Mouse (Mus musculus) ES-Bruce4 (cell line): ENCODE data around the gene Kat6b. TPM values are rescaled to one million over a fixed set of nuclear protein-coding genes. Genes with fewer than 3 reads are reported as not detected.

Source experiments
- H3K27ac ChIP-seq: 2 replicates; pipeline ENCODE4 v1.5.1; 2012; ENCODE audit warnings: low read length, inconsistent platforms; ENCODE audit not compliant: insufficient read depth
- H3K27me3 ChIP-seq: 2 replicates; pipeline ENCODE4 v1.6.1; 2012; ENCODE audit warnings: mild to moderate bottlenecking, low read length, inconsistent platforms; ENCODE audit not compliant: control insufficient read depth, poor library complexity, insufficient read depth, severe bottlenecking
- H3K36me3 ChIP-seq: 2 replicates; pipeline ENCODE4 v1.6.1; 2012; ENCODE audit warnings: inconsistent platforms, mild to moderate bottlenecking, low read length, moderate library complexity; ENCODE audit not compliant: control insufficient read depth, poor library complexity, insufficient read depth, severe bottlenecking
- H3K4me1 ChIP-seq: one replicate; pipeline ENCODE4 v1.8.1; 2011; ENCODE audit warnings: low read length; ENCODE audit not compliant: control insufficient read depth, insufficient read depth
- H3K4me3 ChIP-seq: 2 replicates; pipeline ENCODE4 v1.5.1; 2011; ENCODE audit warnings: low read depth, mild to moderate bottlenecking, low read length
- H3K9ac ChIP-seq: 2 replicates; pipeline ENCODE4 v1.6.1; 2012; ENCODE audit warnings: low read depth, mild to moderate bottlenecking, inconsistent platforms; ENCODE audit not compliant: poor library complexity, severe bottlenecking
- H3K9me3 ChIP-seq: replicated peaks from 2 replicates; pipeline ENCODE4 v1.6.1; 2012; ENCODE audit warnings: mild to moderate bottlenecking, low read length, inconsistent platforms; ENCODE audit not compliant: control insufficient read depth, poor library complexity, insufficient read depth, severe bottlenecking
- CTCF ChIP-seq: IDR thresholded peaks from one replicate; pipeline ENCODE4 v1.8.1; 2011; ENCODE audit warnings: low read depth, low read length
- EP300 ChIP-seq: IDR thresholded peaks from 2 replicates; pipeline ENCODE4 v1.6.1; 2011; ENCODE audit warnings: low read depth, low read length; ENCODE audit not compliant: insufficient read depth
- POLR2A ChIP-seq: IDR thresholded peaks from one replicate; pipeline ENCODE4 v1.8.1; 2011; ENCODE audit warnings: low read length; ENCODE audit not compliant: insufficient read depth
- polyA plus RNA-seq: library from polyadenylated mRNA; stranded (reverse); fragments of >200 nt; gene quantifications from 2 replicates; pipeline ENCODE4 v1.2.4, GENCODE M21; 2011; ENCODE audit warnings: low read depth; ENCODE audit not compliant: missing spikeins, insufficient read depth, insufficient read length

Kat6b gene
- 121 and 132 TPM in 2 replicates for polyA plus RNA-seq

- Histone ChIP-seq H3K9me3 (no peaks in the 10 kb centered on the region), H3K4me1 (no peaks in the 10 kb centered on the region), H3K27ac (peak within 1 kb of the TSS; percentile 87), H3K27me3 (no peaks in the 10 kb centered on the region), H3K4me3 (peak within 1 kb of the TSS; percentile 67), H3K9ac (peak within 1 kb of the TSS; percentile 89), H3K36me3 (peaks cover 22% of the 10 kb centered on the region)
- TF ChIP-seq POLR2A (peak; percentile 95), CTCF (no peak), EP300 (peak; percentile 69; the same call in 1 of the 2 replicates)
These were observed at the start of gene Kat6b for GRCm38 (mm10) chr14:21481231-21481630. TSS of gene Kat6b (plus strand) at chr14:21481434.

- Histone ChIP-seq H3K36me3 (no peaks in the 10 kb centered on the region), H3K4me3 (no peak overlapping the region), H3K9ac (no peak overlapping the region), H3K9me3 (no peaks in the 10 kb centered on the region; the same call in 1 of the 2 replicates), H3K4me1 (no peaks in the 10 kb centered on the region), H3K27ac (no peak overlapping the region), H3K27me3 (no peaks in the 10 kb centered on the region; the same call in 1 of the 2 replicates)
- TF ChIP-seq EP300 (no peak), CTCF (no peak), POLR2A (no peak)
These were observed 47.8 kb upstream of the Kat6b start for GRCm38 (mm10) chr14:21433415-21433814.

- Histone ChIP-seq H3K4me3 (no peak overlapping the region), H3K27ac (no peak overlapping the region), H3K9me3 (no peaks in the 10 kb centered on the region; the same call in 1 of the 2 replicates), H3K27me3 (no peaks in the 10 kb centered on the region; the same call in 1 of the 2 replicates), H3K36me3 (no peaks in the 10 kb centered on the region), H3K4me1 (no peaks in the 10 kb centered on the region), H3K9ac (no peak overlapping the region)
- no peak for TF ChIP-seq POLR2A
- no peak for TF ChIP-seq CTCF
- TF ChIP-seq EP300: no peak
These were observed 47.2 kb upstream of the Kat6b start for GRCm38 (mm10) chr14:21433995-21434394.

GRCm38 (mm10) chr14:21434686-21435085 is 46.5 kb upstream of the Kat6b start:
- H3K4me3 ChIP-seq: no peak overlapping the region
- TF ChIP-seq POLR2A (no peak), CTCF (no peak), EP300 (no peak)
- H3K4me1 ChIP-seq: no peaks in the 10 kb centered on the region
- H3K9me3 ChIP-seq: no peaks in the 10 kb centered on the region; the same call in 1 of the 2 replicates
- no peaks in the 10 kb centered on the region for H3K36me3 ChIP-seq
- H3K27ac ChIP-seq: no peak overlapping the region
- H3K9ac ChIP-seq: no peak overlapping the region
- no peaks in the 10 kb centered on the region; the same call in 1 of the 2 replicates for H3K27me3 ChIP-seq

GRCm38 (mm10) chr14:21439785-21440184 is 41.4 kb upstream of the Kat6b start:
- no peak overlapping the region for H3K27ac ChIP-seq
- no peak overlapping the region for H3K9ac ChIP-seq
- H3K4me3 ChIP-seq: no peak overlapping the region
- no peaks in the 10 kb centered on the region for H3K36me3 ChIP-seq
- H3K9me3 ChIP-seq: no peaks in the 10 kb centered on the region
- H3K4me1 ChIP-seq: peaks cover 2% of the 10 kb centered on the region
- TF ChIP-seq CTCF (no peak), EP300 (no peak), POLR2A (no peak)
- no peaks in the 10 kb centered on the region for H3K27me3 ChIP-seq

GRCm38 (mm10) chr14:21440526-21440925 is 40.7 kb upstream of the Kat6b start:
- Histone ChIP-seq H3K4me1 (peaks cover 2% of the 10 kb centered on the region), H3K36me3 (no peaks in the 10 kb centered on the region), H3K27me3 (no peaks in the 10 kb centered on the region), H3K27ac (no peak overlapping the region), H3K9ac (no peak overlapping the region), H3K4me3 (no peak overlapping the region), H3K9me3 (no peaks in the 10 kb centered on the region)
- TF ChIP-seq EP300 (no peak), CTCF (no peak), POLR2A (no peak)
